Mouse (Mus musculus): ENCODE data around the gene Treml2.

DNA sequence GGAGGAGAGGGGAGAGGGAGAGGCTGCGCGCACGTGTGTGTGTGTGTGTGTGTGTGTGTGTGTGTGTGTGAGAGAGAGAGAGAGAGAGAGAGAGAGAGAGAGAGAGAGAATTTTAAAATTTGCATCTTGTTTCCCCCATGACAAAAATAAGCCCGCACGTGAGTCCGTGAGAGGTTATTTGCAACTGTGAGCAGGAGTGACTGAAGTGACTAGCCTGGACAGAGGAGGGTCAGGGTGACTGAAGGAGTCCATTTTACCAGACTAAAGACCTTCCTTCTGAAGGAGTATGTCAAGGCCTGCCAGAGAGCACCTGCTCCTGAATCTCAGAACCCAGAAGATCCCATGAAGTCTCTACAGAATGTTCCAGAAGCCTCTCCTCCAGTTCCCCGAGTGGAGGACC lies 458 bp downstream of the Treml2 start:
- TF ChIP-seq CTCF (IDR thresholded peaks at IDR 0.05; ENCODE audit: borderline replicate concordance, insufficient read depth, low read length) (no peak), POLR2A (IDR thresholded peaks at IDR 0.05; ENCODE audit: low read depth, low read length) (no peak)

Data from embryonic fibroblast, embryonic 13.5 days (primary cell).